Mouse (Mus musculus) brain, adult 2 months (tissue): ENCODE results near the gene Zfp563.

Experiments
- DNase-seq: peaks from one replicate; pipeline ENCODE4 v3.0.0; 2011; ENCODE audit warnings: low read depth, low spot score

Zfp563 gene

GRCm38 (mm10) chr17:33089220-33089949 lies at the start of gene Zfp563:
TSS of gene Zfp563 (plus strand) at chr17:33089310.
- DNase-seq, result peak; percentile 98

DNA sequence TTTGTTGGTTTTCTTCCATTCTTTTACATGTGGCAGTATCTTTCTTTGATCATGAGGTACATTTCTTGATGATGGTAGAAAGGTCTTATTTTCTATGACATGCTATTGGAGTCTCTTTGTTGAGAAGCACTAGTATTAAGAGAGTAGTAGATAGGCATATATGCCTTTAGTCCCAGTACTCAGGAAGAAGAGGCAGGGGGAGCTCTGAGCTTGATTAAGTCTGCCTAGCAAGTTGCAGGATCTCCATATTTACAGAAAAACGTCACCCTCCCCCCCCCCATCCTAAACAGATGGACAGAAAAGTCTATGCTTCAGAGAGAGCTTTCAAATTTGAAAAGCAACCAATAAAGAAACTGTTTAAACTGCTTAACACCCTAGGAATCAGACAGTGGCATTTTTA lies 30.3 kb upstream of the Zfp563 start:
- peak; percentile 6 for DNase-seq

- DNase-seq, result no peak
These were observed 26.1 kb upstream of the Zfp563 start for GRCm38 (mm10) chr17:33063001-33063400.

GRCm38 (mm10) chr17:33067958-33068357 lies 21.2 kb upstream of the Zfp563 start, which contains the start of gene 4921501E09Rik:
TSS of gene 4921501E09Rik (minus strand) at chr17:33068058.
- DNase-seq, result no peak

- DNase-seq, result no peak
These were observed 2.5 kb downstream of the Zfp563 start for GRCm38 (mm10) chr17:33091630-33092029.

GRCm38 (mm10) chr17:33092391-33093193 lies 3.5 kb downstream of the Zfp563 start:
- peak; percentile 91 for DNase-seq

GRCm38 (mm10) chr17:33097396-33097795 lies 8.3 kb downstream of the Zfp563 start:
- no peak for DNase-seq

- no peak for DNase-seq
These were observed 35.4 kb downstream of the Zfp563 start for GRCm38 (mm10) chr17:33124546-33124945.

- DNase-seq, result peak; percentile 72
These were observed 37.1 kb downstream of the Zfp563 start for GRCm38 (mm10) chr17:33126257-33126656.

GRCm38 (mm10) chr17:33139261-33139820 lies 50.2 kb downstream of the Zfp563 start, which contains the start of gene Morc2b:
TSS of gene Morc2b (minus strand) at chr17:33139683.
- no peak for DNase-seq
